Mouse (Mus musculus) activated CD4-positive, CD25-positive, alpha-beta regulatory T cell, adult 4 months (primary cell): ENCODE measurements around the gene Bcar3. TPM values are rescaled to one million over a fixed set of nuclear protein-coding genes. Genes with fewer than 3 reads are reported as not detected.
"Not testable (repeated sequence)": the region's sequence is repeated elsewhere in the genome, so short reads cannot be mapped to it uniquely, and the experiment has no call there.

Experiments
- ATAC-seq: one replicate; pipeline ENCODE4 v1.8.0; 2017
- polyA plus RNA-seq, 2 experiments: library from polyadenylated mRNA; unstranded; fragments of 100-300 nt; shearing (Covaris generic); gene quantifications; one replicate each; pipeline ENCODE4 v1.2.1; 2017

Bcar3 gene
- under 1 TPM; 0.61 to 0.70 TPM for polyA plus RNA-seq

DNA sequence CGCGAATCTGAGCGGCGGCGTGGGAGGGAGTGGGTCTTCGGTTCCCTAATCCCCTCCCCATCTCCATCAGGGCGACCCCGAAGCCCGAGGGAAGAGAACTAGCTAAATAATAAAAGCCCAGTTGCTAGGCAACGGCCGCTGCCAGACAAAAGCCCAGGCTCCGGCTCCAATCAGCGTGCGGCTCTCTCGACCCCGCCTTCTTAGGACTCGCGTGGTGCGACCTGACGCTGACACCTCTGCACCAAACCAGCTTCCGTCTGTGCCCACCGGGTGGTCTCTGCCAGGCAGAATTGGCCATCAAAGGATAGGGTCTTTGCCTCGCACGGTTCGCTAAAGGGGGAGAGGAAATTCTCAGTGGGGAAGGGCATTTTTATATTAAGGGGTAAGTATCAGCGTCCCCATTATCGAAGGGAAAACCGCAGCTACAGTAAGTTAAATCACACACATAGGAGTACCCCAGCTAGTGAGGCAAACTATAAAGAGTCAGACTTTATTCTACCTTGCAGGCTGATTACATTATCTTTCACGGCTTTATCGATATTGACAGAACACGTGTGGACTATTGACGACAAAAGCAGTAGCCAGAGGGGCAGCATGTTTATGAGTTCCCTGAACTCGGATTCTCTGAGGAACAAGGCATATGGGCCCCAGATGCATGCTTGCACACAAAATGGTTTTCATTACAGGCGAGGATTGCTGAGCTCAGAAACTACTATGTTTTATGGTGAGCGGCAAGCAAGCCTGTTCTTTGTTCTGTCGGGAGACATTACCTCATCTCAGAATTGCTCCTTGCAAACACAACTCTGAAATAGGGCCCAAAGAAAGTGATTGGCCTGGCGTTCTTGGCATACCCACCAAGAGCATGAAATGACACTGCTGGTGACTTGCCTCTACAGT lies at the start of gene Bcar3:
Gene Bcar3, plus strand, starts transcription at position 183 of the 897 bp plus-strand sequence.
- peak; percentile 82 for ATAC-seq

DNA sequence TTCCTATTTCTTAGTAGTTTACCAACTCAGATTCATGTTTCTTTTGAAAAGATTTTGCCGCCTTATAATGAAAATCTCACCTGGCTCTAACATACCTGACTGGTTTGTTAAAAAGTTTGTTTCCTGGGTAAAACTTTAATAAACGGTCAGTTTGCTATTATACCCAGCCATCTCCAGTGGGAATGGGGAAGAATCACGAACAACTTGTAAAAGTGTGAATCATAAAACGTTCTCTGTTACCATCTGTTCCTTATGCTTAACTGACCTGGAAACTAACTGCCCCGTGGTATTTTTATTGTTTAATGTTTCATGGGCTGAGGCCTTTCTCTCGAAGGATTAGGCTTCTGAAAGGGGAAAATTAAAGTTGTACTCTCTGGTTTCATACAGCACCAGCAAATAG lies 49.2 kb upstream of the Bcar3 start:
- ATAC-seq = no peak

DNA sequence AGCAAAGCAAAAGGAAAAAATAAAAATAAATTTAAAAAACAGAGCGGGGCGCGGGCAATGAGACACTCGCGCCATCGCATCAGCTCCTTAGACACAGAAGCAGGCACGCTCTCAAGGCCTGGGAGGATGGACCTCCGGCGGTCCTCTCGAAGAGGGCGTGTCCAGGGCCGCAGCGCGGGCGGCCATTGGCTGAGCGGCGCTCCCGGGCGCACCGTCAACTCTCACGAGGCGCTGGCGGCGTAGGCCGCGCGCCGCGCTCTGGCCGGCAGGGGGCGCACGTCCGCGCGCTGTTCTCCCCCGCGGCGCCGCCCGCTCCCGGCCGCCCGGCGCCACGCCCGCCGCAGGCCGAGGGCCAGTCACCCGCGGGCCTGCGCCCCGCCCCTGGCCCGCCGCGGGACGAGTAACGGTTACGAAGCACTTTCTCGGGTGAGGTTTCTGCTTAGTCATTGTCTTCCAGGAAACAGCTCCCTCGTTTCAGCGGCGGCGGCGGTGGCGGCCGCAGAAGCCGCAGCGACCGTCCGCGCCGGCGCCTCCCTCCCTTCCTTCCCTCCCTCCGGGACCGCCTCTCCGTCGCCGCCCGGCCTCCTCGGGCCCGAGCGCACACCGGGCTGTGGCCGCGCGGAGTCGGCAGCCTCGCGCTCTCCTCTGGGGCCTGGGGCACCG lies 48.6 kb upstream of the Bcar3 start, which contains the start of gene Gclm:
Gene Gclm, plus strand, starts transcription at position 343 of the 663 bp plus-strand sequence.
- peak; percentile 99 for ATAC-seq

DNA sequence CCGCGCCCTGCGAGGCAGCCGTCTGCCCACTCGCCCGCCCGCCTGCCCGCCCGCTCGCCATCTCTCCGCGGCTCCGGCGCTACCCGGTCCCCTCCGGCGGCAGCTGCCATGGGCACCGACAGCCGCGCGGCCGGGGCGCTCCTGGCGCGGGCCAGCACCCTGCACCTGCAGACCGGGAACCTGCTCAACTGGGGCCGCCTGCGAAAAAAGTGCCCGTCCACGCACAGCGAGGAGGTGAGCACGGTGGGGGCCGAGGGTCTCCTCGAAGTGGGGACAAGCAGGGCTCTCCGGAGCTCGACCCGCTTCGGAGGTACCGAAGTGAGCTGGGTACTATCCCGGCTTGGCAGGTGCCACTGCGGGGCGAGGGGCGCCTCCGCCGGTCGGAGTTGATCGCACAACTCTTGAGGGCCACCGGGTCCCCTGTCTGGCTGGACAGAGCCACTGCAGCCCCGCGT lies 48.0 kb upstream of the Bcar3 start:
- peak; percentile 15 for ATAC-seq

DNA sequence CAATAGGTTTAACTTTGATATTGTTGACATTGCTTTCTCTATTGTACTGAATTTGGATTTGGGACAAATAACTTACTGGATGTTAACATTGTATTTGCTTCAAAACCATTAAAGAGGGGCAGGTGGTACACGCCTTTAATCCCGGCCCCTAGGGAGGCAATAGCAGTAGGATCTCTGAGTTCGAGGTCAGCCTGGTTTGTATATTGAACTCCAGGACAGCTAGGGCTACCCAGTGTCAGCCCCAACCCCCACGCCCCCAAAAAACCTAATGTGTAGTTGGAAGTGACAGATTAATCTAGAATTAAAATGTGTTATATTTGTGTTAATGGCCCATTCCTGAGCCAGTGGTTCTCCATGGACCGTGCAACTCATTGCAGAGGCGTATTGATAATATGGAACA lies 47.5 kb upstream of the Bcar3 start:
- no peak for ATAC-seq

DNA sequence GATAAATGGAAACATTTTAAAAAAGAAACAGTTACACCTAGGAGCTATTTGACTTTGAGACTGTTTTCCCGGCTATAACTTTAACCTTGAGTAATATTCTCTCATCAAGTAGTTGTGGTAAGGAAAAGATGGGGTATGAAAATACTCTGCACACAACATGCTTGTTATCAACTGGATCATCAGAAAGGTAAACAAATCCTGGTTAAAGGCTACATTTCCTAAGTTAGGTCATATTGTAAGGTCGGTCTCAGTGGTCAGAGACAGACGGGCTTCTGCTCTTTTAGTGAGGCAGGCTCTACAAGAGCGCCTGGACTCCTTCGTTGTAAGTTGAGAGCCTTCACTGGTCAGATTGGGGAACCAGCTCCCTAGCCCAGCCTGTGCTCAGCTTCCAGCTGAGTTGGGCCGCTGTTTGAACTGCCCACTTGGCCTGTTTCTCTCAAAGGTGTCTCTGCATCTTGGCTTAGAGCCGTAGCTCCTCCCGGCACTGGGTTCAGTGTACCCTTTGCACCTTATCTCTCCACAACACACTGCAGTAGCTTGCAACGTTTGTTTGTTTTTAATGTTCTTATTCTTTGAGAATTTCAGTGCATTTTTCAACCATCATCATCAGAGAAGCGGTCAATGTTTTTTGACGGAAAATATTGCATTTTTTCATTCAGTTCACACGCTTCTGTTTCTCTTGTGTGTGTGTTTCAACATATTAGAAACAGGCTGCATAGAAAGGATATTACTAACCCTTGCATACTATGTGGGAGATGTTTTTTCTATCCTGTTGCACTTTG lies 46.8 kb upstream of the Bcar3 start:
- ATAC-seq = no peak

DNA sequence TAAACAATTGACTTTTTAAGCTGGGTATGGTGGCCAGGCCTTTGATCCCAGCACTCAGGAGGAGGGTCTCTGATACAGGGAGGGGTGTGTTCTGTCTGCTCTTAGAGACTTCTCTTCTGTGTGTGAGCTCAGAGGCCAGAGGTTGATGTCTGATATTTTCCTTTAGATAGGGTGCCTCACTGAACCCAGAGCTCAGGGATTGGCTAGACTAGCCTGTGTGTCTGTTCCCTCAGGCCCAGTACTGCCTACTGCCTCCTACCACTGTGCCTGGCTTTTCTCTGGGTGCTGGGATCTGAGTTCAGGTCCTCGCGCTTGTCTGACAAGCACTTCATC lies 46.2 kb upstream of the Bcar3 start:
- no peak for ATAC-seq

DNA sequence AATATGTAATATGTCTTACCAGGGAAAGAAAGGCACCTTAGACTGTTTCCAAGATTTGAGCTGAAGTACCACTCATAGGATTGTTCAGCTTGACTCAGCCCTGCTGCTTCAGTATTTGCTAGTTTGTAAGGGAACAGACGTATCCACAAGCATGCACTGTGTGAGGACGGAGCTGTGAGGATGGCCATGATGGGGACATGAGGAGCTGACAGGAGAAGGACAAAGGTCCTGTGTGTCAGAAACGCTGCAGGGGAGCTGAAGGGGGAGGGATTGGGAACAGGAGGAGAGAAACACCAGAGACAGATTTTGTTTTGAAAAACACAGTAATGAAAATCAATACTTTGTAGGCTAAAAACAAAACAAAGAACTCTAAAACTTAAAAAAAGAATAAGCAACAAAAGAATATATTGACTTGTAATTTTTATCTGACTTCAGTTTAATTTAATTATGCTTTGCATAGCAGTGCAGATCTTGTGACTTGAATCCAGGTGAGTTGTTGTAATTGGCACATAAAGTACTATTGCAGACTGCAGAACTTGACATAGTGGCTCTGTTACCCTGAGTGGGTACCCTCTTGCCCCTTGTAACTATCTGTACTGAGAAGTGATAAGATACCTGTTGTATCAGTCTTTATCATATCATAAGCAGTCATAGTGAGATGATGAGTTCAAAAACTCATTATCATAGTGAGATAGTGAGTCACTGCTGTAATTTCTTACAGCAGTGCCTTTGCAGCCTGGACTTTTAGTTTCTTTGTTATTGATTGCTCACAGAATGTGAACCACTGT lies 41.3 kb upstream of the Bcar3 start:
- ATAC-seq = no peak

DNA sequence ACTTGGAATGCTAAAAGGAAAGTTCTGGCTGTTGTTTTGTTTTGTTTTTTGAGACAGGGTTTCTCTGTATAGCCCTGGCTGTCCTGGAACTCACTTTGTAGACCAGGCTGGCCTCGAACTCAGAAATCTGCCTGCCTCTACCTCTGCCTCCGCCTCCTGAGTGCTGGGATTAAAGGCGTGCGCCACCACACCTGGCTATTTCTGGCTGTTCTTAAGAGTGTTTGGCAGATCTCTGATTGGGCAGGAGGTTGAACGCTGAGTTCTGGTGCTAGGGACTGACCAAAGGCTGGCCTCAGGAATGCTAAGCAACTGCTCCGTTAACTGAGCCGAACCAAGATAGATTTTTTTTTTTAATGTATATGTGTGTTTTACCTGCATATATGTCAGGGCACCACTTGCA lies 39.9 kb upstream of the Bcar3 start:
- ATAC-seq = not testable (repeated sequence)

DNA sequence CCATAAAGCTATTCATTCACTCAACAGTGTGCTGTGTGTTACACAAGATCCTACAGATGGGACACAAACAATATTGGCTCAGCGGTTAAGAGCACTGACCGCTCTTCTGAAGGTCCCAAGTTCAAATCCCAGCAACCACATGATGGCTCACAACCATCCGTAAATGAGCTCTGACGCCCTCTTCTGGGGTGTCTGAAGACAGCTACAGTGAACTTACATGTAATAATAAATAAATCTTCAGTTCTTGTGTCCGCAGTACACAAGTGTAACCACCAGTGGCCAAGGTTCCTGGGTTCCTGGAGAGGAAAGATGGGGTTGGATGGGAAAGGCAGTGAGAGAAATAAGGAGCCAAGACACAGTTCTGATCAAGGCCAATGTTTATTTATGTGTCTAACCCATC lies 23.9 kb upstream of the Bcar3 start:
- no peak for ATAC-seq

DNA sequence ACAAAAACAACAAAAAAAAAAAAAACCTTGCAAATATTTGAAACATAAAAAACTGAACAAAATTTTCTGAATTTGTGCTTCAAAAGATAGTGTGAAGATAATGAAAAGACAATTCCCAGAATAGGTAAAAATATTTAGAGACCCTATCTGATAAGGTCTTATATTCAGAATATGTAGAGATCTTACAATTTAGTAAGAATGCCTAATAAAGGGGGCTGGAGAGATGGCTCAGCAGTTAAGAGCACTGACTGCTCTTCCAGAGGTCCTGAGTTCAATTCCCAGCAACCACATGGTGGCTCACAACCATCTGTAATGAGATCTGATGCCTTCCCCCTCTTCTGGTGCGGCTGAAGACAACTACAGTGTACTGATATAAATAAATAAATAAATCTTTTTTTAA lies 21.4 kb upstream of the Bcar3 start:
- ATAC-seq = not testable (repeated sequence)

DNA sequence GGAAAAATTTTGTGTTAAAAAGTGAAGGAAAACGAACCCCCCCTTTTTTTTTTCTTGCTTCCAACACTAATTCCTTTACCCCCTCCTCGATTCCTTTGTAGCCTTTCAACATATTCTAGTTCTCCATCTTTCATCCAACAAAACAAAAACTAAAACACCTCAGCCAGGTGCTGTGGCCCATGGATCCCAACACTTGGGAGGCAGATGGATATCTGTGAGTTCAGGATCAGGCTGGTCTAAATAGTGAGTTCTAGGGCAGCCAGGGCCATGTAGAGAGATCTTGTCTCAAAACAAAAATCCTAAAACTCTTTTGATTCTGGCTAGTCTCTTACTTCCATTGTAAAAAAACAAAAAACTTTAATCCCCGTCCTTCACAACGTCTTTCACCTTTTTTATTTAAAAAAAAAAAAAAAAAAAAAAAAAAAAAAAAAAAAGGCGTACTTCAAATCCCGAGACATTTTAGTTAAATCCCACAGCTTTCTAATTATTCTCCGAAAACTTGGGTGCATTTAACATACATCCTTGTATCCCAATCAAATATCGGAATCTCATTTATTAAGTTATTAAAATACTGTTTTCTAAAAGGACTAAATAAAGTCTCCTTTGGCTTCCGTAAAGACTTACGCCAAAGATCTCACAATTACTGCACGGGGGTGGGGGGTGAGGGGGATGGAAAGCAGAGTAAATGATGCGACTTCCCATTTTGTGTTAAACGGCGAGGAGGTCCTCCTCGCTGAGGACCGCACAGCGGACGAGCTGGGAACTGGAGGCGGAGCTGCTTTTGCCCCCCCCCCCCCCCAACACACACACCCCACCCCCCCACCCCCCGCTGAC lies 20.3 kb upstream of the Bcar3 start:
- ATAC-seq = peak; percentile 79

DNA sequence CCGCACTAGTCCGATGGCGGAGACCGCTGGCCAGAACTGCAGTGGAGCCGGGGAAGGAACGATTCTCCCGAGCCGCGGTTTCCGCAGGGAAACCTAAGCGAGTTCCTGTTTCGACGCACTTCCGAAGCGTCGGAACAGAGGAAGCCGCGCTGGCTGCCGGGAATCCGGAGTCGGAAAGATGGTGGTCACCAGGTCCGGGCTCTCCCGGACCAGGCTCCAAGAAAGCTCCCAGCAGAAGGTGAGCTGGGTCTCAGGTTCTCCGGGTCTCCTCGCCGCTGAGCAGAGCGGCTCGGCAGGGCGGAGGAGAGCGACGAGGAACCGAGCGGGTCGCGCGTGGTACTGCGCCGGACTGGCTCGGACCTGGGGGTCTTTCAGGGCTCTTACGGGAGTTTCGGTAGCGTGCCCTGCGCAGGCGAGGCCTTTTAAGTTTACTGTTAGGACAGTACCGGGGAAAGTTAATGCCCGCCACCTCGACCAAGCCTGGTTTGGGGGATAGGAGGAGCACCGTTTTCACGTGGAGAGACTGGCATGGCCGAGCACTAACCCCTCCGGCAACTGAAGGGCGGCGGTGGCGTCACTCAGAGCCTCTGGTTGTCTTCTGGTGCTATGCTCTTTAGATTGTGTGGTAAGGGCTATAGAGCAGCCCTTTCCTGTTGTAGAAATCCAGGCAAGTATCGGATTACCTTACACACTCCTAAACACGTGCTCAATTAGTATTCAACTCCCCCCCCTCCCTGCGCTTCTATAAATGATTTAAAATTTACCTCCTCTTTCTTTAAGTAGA lies 19.5 kb upstream of the Bcar3 start, which contains the start of gene Dnttip2:
Gene Dnttip2, plus strand, starts transcription at position 148 of the 784 bp plus-strand sequence.
- peak; percentile 80 for ATAC-seq

DNA sequence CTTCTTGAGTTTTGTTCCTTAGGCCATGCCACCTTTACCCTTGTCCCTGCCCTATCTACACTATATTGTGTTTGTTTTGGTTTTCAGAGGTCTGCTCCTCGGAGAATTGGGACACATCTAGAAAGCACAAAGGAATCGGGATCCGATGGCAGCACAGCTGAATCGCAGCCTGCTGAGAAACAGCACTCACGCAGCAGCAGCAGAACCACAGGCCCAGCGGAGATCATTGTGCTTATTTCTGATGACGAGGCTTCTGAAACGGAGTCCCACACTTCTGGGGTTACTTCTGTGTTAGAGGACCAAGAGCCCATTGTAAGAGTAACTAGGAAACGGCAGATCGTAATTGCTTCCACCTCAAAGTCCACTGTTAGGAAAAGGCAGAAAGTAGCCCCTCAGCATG lies 18.8 kb upstream of the Bcar3 start:
- ATAC-seq = no peak

DNA sequence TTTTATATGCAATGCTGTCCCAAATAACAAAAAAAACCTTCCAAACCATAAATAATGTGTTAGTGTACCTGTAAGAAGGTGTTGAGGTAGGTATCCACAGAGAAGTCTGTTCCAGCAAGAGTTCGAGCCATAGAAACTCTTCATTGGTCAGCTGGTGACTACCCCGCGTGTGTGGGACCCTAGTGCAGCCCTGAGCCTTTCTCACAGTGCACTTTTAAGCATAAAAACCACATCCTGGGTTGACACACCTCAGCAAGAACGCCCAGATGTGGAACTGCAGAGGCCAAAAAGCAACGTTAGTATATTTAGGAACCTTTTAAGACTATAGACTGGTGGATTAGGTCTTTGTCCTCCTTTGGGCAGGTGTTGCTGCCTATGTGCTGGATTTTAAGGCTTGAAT lies 6.7 kb upstream of the Bcar3 start:
- peak; percentile 94 for ATAC-seq

DNA sequence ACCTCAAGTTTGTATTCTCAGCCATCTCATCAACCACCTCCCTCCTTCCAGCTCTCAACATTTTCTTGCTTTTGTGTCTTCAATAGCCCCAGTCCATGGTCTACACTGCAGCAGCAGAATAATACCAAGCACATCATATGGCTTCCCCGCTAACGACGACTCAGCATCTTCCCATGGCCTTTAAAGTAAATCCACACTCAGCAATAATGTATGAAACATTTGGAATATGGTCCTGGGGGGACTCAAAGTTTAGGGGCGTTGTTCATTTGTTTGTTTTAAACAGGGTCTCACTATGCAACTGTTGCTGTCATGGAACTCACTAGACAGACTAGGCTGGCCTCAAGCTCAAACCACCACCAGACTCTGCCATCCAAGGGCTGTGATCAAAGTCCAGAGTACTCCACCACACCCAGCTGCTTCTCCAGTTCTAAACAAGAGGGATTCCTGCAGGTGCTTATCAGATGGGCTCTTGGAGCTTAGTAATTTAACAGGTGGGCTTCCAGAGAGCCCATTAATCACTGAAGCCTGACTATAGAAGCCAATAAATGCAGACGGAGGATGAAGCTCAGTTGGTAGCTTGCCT lies 5.2 kb upstream of the Bcar3 start:
- no peak for ATAC-seq

DNA sequence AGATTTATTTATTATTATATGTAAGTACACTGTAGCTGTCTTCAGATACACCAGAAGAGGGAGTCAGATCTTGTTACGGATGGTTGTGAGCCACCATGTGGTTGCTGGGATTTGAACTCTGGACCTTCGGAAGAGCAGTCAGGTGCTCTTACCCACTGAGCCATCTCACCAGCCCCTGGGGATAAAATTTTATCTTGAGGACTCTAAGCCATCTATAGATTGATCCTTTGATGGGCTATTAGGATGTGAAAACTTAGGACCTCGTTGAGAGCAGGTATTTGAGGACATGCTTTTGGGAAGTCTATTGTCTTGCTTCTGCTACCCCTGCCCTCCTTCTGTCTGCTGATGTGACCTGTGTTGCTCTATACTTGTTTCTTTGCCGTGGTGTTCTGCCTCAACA lies 4.6 kb upstream of the Bcar3 start:
- not testable (repeated sequence) for ATAC-seq

DNA sequence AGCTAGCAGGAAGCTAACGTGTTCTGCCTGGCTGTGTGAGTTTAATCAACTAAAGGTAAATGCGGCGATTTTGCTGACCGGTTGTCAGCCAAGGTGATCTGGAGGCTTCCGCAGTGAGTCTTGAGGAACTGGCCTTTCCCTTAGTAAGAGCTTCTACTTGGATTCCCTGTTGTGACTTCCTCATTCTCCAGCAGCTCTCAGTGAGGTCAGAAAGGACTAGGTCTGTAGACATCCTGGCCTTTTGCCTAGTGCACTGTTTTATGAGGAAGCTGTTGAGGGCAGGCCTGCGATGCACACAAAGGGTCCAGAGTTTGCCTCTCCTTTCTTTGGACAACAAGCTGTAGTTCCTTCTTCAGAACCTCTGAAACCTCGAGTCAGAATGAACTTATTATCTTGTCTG lies 3.2 kb upstream of the Bcar3 start:
- no peak for ATAC-seq

DNA sequence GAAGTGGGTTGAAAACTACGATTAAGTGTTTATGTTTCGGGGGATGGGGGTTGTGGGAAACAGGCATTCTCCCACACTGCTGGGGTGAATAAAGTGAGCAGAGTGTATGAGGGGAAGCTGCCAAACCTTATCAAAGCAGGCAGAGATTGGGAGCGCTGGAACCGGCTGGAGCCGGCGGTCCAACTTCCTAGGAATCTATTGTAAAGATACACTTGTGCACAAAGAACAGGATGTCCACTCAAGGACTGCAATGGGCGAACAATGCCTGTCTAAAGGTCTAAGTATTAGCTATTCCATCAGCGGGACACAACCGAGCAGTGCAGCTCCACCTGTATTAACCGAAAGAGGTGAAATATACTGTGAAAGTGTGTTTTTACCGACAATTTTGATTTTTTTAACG lies 2.1 kb upstream of the Bcar3 start:
- ATAC-seq = no peak
